19 mouse cellular contexts compared by ENCODE assay signal in genomic region chr17:4133678-4134077, GRCm38 (mm10).
"Had no signal": no experiment of that assay in that cellular context is flagged by ENCODE, and none has a peak within 500 bp of the region (broad histone marks: within the 10 kb centered on the region; RNA-seq: fewer than 3 reads in every experiment).

No protein-coding gene starts in this region.

- H3K9ac ChIP-seq: limb, embryonic 12.5 days; liver, embryonic 13.5 days; liver, postnatal 0 days; lung, embryonic 15.5 days; neural tube, embryonic 13.5 days had no signal

- H3K4me3 ChIP-seq: layer of hippocampus, adult 2 months; limb, embryonic 12.5 days; liver, embryonic 13.5 days; lung, embryonic 15.5 days; megakaryocyte, embryonic 14.5 days; neural tube, embryonic 13.5 days had no signal

- H3K27me3 ChIP-seq: limb, embryonic 12.5 days; liver, embryonic 13.5 days; lung, embryonic 15.5 days; megakaryocyte, embryonic 14.5 days; neural tube, embryonic 13.5 days had no signal

- H3K4me1 ChIP-seq: liver, embryonic 13.5 days; lung, embryonic 15.5 days; megakaryocyte, embryonic 14.5 days; neural tube, embryonic 13.5 days had no signal

- ATAC-seq: liver, postnatal 0 days; midbrain, embryonic 16.5 days had no signal

- DNase-seq: kidney, postnatal 10 days; kidney, postnatal 4 days; liver; liver, embryonic 13.5 days; liver, postnatal 0 days; lung, postnatal 14 days; retina, postnatal 1 day; right cerebral cortex, postnatal 4 days; spleen, adult 18-20 months; thymus, adult 18-20 months; thymus, postnatal 4 days had no signal

- H3K4me2 ChIP-seq: limb, embryonic 12.5 days; liver, embryonic 13.5 days; lung, embryonic 15.5 days; midbrain, embryonic 11.5 days; neural tube, embryonic 13.5 days had no signal

- H3K9me3 ChIP-seq: limb, embryonic 12.5 days; liver, embryonic 13.5 days; lung, embryonic 15.5 days; neural tube, embryonic 13.5 days had no signal

- H3K27ac ChIP-seq: layer of hippocampus, adult 2 months; limb, embryonic 12.5 days; liver, embryonic 13.5 days; lung, embryonic 15.5 days; macrophage; neural tube, embryonic 13.5 days had no signal

- H3K36me3 ChIP-seq: limb, embryonic 12.5 days; liver, embryonic 13.5 days; lung, embryonic 15.5 days; neural tube, embryonic 13.5 days had no signal
